Comparison of ENCODE assay signal across 31 mouse cellular contexts in genomic region chr12:75865166-75865565, GRCm38 (mm10).
"Had no signal": no experiment of that assay in that cellular context is flagged by ENCODE, and none has a peak within 500 bp of the region (broad histone marks: within the 10 kb centered on the region; RNA-seq: fewer than 3 reads in every experiment).

No protein-coding gene starts in this region.

- H3K27ac ChIP-seq: limb, embryonic 10.5 days; limb, embryonic 12.5 days; limb, embryonic 13.5 days; limb, embryonic 15.5 days; liver, embryonic 12.5 days; liver, embryonic 13.5 days; liver, embryonic 14.5 days; liver, embryonic 15.5 days; lung, embryonic 15.5 days; macrophage; midbrain, embryonic 10.5 days; midbrain, embryonic 12.5 days; midbrain, embryonic 15.5 days; neural tube, embryonic 12.5 days had no signal

- H3K4me1 ChIP-seq: liver, embryonic 12.5 days; liver, embryonic 15.5 days; megakaryocyte, embryonic 14.5 days; neural tube, embryonic 12.5 days had no signal

- H3K36me3 ChIP-seq: limb, embryonic 12.5 days; limb, embryonic 13.5 days; limb, embryonic 15.5 days; liver, embryonic 12.5 days; liver, embryonic 13.5 days; liver, embryonic 15.5 days; lung, embryonic 15.5 days; midbrain, embryonic 10.5 days; midbrain, embryonic 12.5 days; midbrain, embryonic 15.5 days; neural tube, embryonic 12.5 days had no signal

- H3K9me3 ChIP-seq: limb, embryonic 10.5 days; limb, embryonic 12.5 days; limb, embryonic 13.5 days; limb, embryonic 15.5 days; liver, embryonic 12.5 days; liver, embryonic 13.5 days; liver, embryonic 15.5 days; lung, embryonic 15.5 days; midbrain, embryonic 10.5 days; midbrain, embryonic 12.5 days; midbrain, embryonic 15.5 days; neural tube, embryonic 12.5 days had no signal

- H3K4me3 ChIP-seq: limb, embryonic 10.5 days; limb, embryonic 12.5 days; limb, embryonic 13.5 days; limb, embryonic 15.5 days; liver, embryonic 12.5 days; liver, embryonic 13.5 days; liver, embryonic 15.5 days; lung, embryonic 15.5 days; megakaryocyte, embryonic 14.5 days; midbrain, embryonic 10.5 days; midbrain, embryonic 12.5 days; midbrain, embryonic 15.5 days; myocyte; neural tube, embryonic 12.5 days had no signal

- H3K27me3 ChIP-seq: limb, embryonic 12.5 days; limb, embryonic 13.5 days; limb, embryonic 15.5 days; liver, embryonic 12.5 days; liver, embryonic 13.5 days; liver, embryonic 15.5 days; lung, embryonic 15.5 days; midbrain, embryonic 12.5 days; midbrain, embryonic 15.5 days; neural tube, embryonic 12.5 days had no signal

- H3K4me2 ChIP-seq: limb, embryonic 12.5 days; limb, embryonic 13.5 days; limb, embryonic 15.5 days; liver, embryonic 11.5 days; liver, embryonic 12.5 days; liver, embryonic 13.5 days; liver, embryonic 15.5 days; lung, embryonic 14.5 days; lung, embryonic 15.5 days; midbrain, embryonic 11.5 days; midbrain, embryonic 12.5 days; midbrain, embryonic 15.5 days; neural tube, embryonic 12.5 days had no signal

- DNase-seq: left cerebral cortex, postnatal 4 days; liver; liver, embryonic 13.5 days; liver, postnatal 0 days; lung, adult 18-20 months; lung, adult 2 months; lung, embryonic 14.5 days; lung, postnatal 10 days; lung, postnatal 14 days; lung, postnatal 36 days; lung, postnatal 4 days; midbrain, embryonic 14.5 days had no signal

- ATAC-seq: liver, embryonic 12.5 days; liver, postnatal 0 days; lung, postnatal 0 days; midbrain, embryonic 15.5 days; midbrain, embryonic 16.5 days had no signal

- H3K9ac ChIP-seq: limb, embryonic 12.5 days; limb, embryonic 13.5 days; limb, embryonic 15.5 days; liver, embryonic 12.5 days; liver, embryonic 13.5 days; liver, embryonic 14.5 days; liver, embryonic 15.5 days; liver, postnatal 0 days; lung, embryonic 14.5 days; lung, embryonic 15.5 days; midbrain, embryonic 12.5 days; midbrain, embryonic 15.5 days; neural tube, embryonic 12.5 days had no signal
